Comparison of ENCODE assay signal across 8 mouse cellular contexts in the genomic region with DNA sequence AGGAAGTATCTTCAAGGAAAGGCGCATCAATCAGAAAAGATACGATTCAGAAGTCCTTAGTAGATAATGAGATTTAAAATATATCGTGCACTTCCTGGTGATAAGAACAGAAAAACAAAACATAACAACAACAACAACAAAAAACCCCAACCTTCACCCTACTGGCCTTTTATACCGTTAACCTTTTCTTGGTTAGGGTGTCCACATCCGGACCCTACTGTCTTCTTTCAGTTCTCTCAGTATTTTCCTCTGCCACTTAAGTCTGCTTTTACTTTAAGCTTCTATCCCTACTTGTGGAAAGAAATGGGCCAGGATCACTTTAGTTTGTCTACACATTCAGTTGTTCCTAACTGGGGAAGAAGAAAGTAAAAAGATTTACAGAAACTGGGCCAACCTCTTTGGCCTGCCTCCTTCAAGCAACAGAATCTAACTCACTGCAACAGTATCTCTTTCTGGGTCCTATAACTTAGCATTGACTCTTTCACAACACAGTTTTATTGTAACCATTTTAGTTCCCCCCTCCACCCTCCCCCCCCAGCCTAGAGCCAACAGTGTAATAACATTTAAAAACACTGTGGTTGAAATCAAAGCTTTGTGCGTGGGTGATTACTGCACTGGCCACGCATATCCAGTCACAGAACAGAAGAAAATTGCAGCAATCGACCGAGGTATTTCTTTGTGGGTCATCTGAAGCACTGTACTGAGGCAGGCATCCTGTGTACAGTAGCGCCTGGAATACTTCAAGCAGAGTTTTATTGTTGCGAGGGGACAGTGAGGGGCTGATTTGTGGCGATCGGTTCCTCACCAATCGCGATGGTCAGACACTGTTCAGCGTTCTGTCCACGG. TPM values are rescaled to one million over a fixed set of nuclear protein-coding genes. Genes with fewer than 3 reads are reported as not detected.
DNase-seq lines count a peak whose midpoint lies in the region; ATAC-seq and TF ChIP-seq lines count a peak whose summit lies in the region.

No protein-coding gene starts in this region.

- no peak for DNase-seq in heart, postnatal 0 days (ENCODE audit: low spot score)
- DNase-seq in heart, postnatal 25 days (ENCODE audit: low spot score), result no peak
- peak; percentile 17 for DNase-seq in MN1 (ENCODE audit: low spot score)
- DNase-seq in thymus, postnatal 36 days, result no peak
- no peak for DNase-seq in left cerebral cortex, adult 11 months (ENCODE audit: low spot score)
- no peak for DNase-seq in gastrocnemius, postnatal 25 days

- peak overlapping the region; percentile 30; the same call in 1 of the 2 replicates for H3K9ac ChIP-seq in heart, postnatal 0 days (replicated peaks; ENCODE audit: low read depth, low read length)

- no peaks in the 10 kb centered on the region for H3K36me3 ChIP-seq in heart, postnatal 0 days (replicated peaks; ENCODE audit: control insufficient read depth, insufficient read depth, low read length)

- H3K4me3 ChIP-seq in heart, postnatal 0 days (ENCODE audit: low read depth, low read length), result peak overlapping the region; percentile 99

- peak overlapping the region; percentile 74 for H3K4me2 ChIP-seq in heart, postnatal 0 days (ENCODE audit: low read depth, low read length)

- H3K4me1 ChIP-seq in heart, postnatal 0 days (ENCODE audit: control insufficient read depth, insufficient read depth), result peaks cover 6% of the 10 kb centered on the region; the same call in 1 of the 2 replicates

- H3K27me3 ChIP-seq in heart, postnatal 0 days (ENCODE audit: control insufficient read depth, insufficient read depth, low read length), result no peaks in the 10 kb centered on the region

- H3K9me3 ChIP-seq in heart, postnatal 0 days (replicated peaks; ENCODE audit: control insufficient read depth, low read length), result no peaks in the 10 kb centered on the region

- intact Hi-C loops in heart, postnatal 25 days (cut with DNase I), result loop anchor here (2.0 to 10.0 kb wide), 6 partner anchors 42 to 312 kb away; no protein-coding TSS in a partner anchor

- ATAC-seq in heart, postnatal 0 days (ENCODE audit: insufficient read depth, low read depth), result peak; percentile 40; the same call in 1 of the 2 replicates
- peak; percentile 12 to 19; a peak in 2 of 4 replicates for ATAC-seq in hematopoietic stem cell, adult 5-6 weeks (replicated peaks in 1 of 2; ENCODE audit: insufficient read depth in 1 of 2, low FRiP score in 2 of 2, low TSS enrichment in 1 of 2, low read depth in 1 of 2, poor library complexity in 2 of 2, severe bottlenecking in 2 of 2)
- peak; percentile 15 for ATAC-seq in megakaryocyte progenitor cell, adult 5-6 weeks (replicated peaks; ENCODE audit: poor library complexity)

- no peak for TF ChIP-seq CTCF in heart, postnatal 0 days (IDR thresholded peaks at IDR 0.05; ENCODE audit: low read depth)

- no peak for TF ChIP-seq EP300 in heart, postnatal 0 days (IDR thresholded peaks at IDR 0.05; ENCODE audit: low read depth)

- 20% methylated on average over 17 of the region's 17 CpGs for WGBS in heart, postnatal 0 days

- peak overlapping the region; percentile 100 for H3K27ac ChIP-seq in heart, postnatal 0 days (ENCODE audit: low read depth)

RNA-seq across cellular contexts. Expression of gene Cdk17, which starts 0.8 kb away (rescaled TPM):
- total RNA-seq in heart, postnatal 0 days (2014; rRNA removed; ENCODE audit: low replicate concordance), result 40.2 and 41.2 TPM in 2 replicates
- polyA plus RNA-seq in heart, postnatal 0 days (2015; fragmentation: Nextera tagmentation; extraction: Ambion mirVana), result 11.9 and 12.3 TPM in 2 replicates
- 10 to 100 TPM; 16.2 to 19.7 TPM for total RNA-seq in heart, postnatal 25 days (2021)
- 131 and 146 TPM in 2 replicates for total RNA-seq in hematopoietic stem cell, adult 5-6 weeks (2017)
- 36.8 and 43.6 TPM in 2 replicates for total RNA-seq in megakaryocyte progenitor cell, adult 5-6 weeks (2015)
- total RNA-seq in megakaryocyte progenitor cell, adult 5-6 weeks (2017), result 37.6 and 44.9 TPM in 2 replicates
- total RNA-seq in gastrocnemius, postnatal 25 days (2021), result 1 to 10 TPM; 5.9 to 6.3 TPM
